Mouse (Mus musculus) CH12.LX (cell line): ENCODE results near the gene Celf2.

Experiments
- CTCF ChIP-seq, 2 experiments: IDR thresholded peaks in 1 of 2; conservative IDR thresholded peaks in 1 of 2; 2 replicates each; pipeline ENCODE4 v1.5.1; 2011 to 2012; ENCODE audit warnings: low read depth in 2 of 2, low read length in 2 of 2, improper control_type of control experiment in 1 of 2, inconsistent platforms in 1 of 2, mild to moderate bottlenecking in 1 of 2, moderate library complexity in 1 of 2
- MAFK ChIP-seq: IDR thresholded peaks from 2 replicates; pipeline ENCODE4 v1.6.1; 2011; ENCODE audit warnings: low read length, improper control_type of control experiment; ENCODE audit not compliant: insufficient replicate concordance
- MAX ChIP-seq: IDR thresholded peaks from 2 replicates; pipeline ENCODE4 v1.6.1; 2011; ENCODE audit warnings: low read length, improper control_type of control experiment
- NRF1 ChIP-seq: IDR thresholded peaks from 2 replicates; pipeline ENCODE4 v1.6.1; 2014; ENCODE audit warnings: low read depth, mild to moderate bottlenecking, inconsistent platforms, low read length, improper control_type of control experiment, moderate library complexity
- POLR2A ChIP-seq: IDR thresholded peaks from 2 replicates; pipeline ENCODE4 v1.6.1; 2011; ENCODE audit warnings: low read depth, mild to moderate bottlenecking, improper control_type of control experiment, low read length
- TCF12 ChIP-seq: IDR thresholded peaks from 2 replicates; pipeline ENCODE4 v1.6.1; 2014; ENCODE audit warnings: low read depth, mild to moderate bottlenecking, inconsistent platforms, low read length, improper control_type of control experiment
- ZMIZ1 ChIP-seq: IDR thresholded peaks from 2 replicates; pipeline ENCODE4 v1.6.1; 2012; ENCODE audit warnings: low read depth, mild to moderate bottlenecking, inconsistent platforms, low read length, improper control_type of control experiment

DNA sequence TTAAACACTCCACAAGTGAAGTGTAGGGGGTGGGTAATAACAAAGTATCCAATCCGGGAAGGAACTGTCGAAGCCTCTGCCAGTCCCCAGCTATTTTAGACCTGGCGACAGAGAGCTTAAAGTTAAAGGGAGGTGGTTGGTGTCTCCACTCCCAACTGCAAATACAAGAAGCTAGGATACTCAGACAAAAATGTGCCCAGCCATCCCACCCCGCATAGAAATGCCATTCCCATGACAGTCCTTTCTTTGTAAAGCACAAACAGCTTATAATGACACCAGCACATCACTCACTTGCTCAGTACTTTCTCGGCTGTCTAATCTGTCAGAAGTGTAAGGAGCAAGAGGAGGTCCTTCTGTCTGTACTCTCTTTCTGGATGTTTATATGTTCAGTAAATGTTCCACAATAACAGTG, 518.3 kb downstream of the Celf2 start:
- TF ChIP-seq CTCF (conservative IDR thresholded peaks at IDR 0.05 in 1 of 2, IDR thresholded peaks at IDR 0.05 in 1 of 2; ENCODE audit: low read depth in 2 of 2, low read length in 2 of 2) (no peak), POLR2A (no peak), TCF12 (no peak), MAX (no peak), ZMIZ1 (no peak), NRF1 (no peak), MAFK (no peak)
